Mouse (Mus musculus): ENCODE results near the gene Mcm9.
"Not testable (repeated sequence)": the region's sequence is repeated elsewhere in the genome, so short reads cannot be mapped to it uniquely, and the experiment has no call there.

Gene Mcm9

GRCm38 (mm10) chr10:53502471-53502870 lies 127.8 kb downstream of the Mcm9 start:
- no peak for DNase-seq (ENCODE audit: low spot score in 2 of 2)

- DNase-seq (ENCODE audit: low spot score in 2 of 2): no peak
Measured at GRCm38 (mm10) chr10:53499518-53499917, 130.7 kb downstream of the Mcm9 start.

GRCm38 (mm10) chr10:53495349-53495748 lies 134.9 kb downstream of the Mcm9 start:
- not testable (repeated sequence) for DNase-seq (ENCODE audit: low spot score in 2 of 2)

GRCm38 (mm10) chr10:53493954-53494353 lies 136.3 kb downstream of the Mcm9 start:
- no peak for DNase-seq (ENCODE audit: low spot score in 2 of 2)
